Mouse (Mus musculus) heart, postnatal 25 days (tissue): ENCODE results near the gene Cep57l1. TPM values are rescaled to one million over a fixed set of nuclear protein-coding genes. Genes with fewer than 3 reads are reported as not detected.

Source experiments
- DNase-seq: peaks from one replicate; pipeline ENCODE4 v3.0.0; 2022; ENCODE audit warnings: low spot score
- intact Hi-C: fragments of 180-260 bp; cut with DNase I; formaldehyde crosslinking; loops from one replicate; pipeline ENCODE4 v1.15.1; 2025
- total RNA-seq, 2 experiments: library from RNA; stranded (reverse); gene quantifications; 2 replicates each; pipeline ENCODE4 v1.2.3; 2021

Cep57l1 gene
- total RNA-seq, 2 experiments from 2014 or later, result 2.3 to 3.4 TPM

DNA sequence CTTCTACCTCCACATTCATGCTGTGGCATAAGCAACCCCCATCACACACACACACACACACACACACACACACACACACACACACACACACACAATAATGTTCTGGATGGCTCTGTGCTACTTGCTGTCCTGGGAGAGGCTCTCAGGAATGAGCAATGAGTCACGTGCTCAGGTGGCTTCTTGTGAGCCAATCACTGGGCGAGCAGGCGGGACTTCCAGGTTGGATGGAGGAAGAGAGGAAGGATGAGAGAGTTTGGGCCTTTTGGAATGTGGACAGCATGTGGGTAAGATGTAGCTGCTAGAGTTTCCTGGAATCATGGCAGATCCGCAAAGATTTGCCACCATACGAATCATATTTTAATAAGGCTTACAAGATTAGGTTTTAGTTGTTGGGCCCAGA lies 52.4 kb downstream of the Cep57l1 start:
- intact Hi-C loops, result no loop called here
- DNase-seq, result no peak

DNA sequence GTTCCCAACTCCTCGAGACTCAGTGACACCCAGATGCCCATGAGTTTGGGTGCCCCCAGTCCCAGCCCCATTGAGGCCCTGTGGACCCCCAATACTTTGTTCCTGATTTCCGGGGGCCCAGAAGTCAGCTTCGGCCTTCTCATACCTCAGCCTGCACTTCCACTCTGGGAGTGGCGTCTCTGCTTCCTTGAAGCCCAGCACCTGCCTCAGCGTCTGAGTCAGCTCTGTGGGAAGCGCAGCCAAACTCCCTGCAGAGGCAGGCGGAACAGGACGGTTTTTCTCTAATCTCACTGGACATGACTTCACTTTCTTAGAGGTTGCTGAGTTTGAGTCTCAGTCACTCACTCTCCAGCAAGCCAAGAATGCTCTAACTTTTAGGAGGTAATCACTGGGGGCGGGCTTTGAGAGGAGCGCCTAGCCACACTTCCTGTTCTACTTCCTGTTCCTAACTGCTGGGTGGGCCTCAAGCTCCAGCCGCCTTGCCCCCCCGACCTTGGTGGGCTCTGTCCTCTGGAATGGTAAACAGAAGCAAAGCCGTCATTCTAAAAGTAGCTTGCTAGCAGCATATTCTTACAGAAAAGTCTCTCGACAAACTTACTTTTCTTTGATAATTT lies 57.7 kb downstream of the Cep57l1 start:
- intact Hi-C loops, result no loop called here
- no peak for DNase-seq

DNA sequence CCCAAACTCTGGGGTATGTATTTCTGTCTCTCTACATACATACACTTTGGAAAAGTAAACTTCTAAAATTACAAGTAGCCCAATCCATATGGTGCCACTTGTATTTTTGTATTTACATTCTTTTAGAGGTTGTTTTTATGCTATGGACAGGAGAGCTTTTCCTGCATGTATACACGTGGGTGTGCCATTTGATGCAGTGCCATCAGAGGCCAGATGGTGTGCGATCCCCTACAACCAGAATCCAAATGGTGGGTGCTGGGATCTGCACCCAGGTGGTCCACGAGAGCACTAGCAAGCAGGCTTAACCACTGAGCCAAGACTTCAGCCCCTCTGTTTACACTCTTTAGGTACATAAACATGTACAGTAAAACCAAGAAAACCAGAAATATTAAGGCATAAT lies 60.4 kb downstream of the Cep57l1 start:
- no peak for DNase-seq
- intact Hi-C loops, result no loop called here

DNA sequence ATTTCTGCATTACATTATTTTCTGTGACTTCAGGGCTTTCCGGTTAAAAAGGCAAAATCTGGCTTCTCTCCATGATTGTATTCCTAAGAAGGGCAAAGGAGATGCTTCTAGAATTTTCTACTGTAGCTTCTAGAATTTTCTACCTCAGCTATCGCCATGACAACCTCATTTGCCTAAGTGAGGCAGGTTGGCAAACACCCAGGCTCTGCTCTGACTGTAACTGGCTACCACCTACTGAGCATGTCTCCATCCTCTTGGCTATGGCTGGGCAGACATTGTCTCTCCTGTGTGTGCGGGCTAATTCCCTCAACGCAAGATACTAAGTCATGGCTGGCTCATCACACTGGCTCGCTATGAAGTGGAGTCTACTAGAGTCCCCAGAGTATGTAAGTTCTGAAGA lies 63.1 kb downstream of the Cep57l1 start:
- DNase-seq, result no peak
- intact Hi-C loops, result no loop called here

DNA sequence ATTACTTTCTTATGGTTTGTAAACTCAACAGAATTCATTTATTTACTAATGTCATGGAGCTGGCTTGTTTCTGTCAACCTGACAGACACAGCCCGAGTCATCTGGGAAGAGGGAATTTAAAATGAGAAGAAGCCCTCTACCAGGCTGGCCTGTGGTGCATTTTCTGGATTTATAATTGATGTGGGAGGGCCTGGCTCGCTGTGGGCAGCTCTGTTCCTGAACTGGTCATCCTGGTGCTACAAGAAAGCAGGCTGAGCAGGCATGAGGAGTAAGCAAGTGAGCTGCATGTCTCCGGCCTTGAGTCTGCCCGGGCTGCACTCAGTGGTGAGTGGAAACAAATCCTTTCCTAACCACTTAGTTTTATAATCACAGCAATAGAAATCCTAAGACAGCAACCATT lies 65.7 kb downstream of the Cep57l1 start:
- intact Hi-C loops, result no loop called here
- no peak for DNase-seq

DNA sequence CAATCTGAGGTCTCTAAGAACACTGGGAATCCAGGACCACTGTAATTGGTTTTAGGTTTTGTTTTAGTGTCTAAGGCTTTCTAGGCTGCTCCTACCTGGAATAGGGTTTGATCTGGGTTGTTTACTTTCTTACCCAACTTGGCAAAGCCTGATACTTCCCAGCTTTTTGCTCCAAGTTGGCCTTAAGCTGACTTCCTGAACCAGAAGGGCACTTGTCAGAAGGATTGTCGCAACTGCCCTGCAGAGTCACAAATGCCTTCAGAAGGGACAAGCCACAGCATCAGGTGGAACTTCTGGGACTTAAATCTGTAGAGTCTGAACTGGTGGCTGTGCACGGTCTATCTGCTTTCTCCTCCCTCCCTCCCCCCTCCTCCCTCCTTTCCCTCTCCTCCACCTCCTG lies 69.5 kb downstream of the Cep57l1 start:
- intact Hi-C loops, result no loop called here
- DNase-seq, result no peak

DNA sequence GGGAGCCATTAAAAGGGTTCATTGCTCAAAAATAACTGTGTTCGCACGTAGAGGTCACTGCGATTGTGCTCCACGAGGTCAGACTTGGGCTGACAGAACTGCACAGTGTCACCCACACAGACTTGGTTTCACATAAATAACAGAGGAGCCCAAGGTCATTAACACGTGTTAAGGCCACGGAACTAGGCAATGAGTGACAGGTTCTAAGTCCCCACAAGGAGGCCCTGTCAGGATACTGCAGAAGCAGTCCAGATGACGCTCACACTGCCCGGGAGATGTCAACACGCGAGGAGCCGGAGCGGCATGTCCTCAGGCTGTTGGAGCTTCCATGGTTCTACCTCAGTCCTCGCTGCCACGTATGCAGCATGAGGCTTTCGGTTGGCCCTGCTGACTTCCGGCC lies 72.4 kb downstream of the Cep57l1 start:
- intact Hi-C loops, result no loop called here
- DNase-seq, result no peak

DNA sequence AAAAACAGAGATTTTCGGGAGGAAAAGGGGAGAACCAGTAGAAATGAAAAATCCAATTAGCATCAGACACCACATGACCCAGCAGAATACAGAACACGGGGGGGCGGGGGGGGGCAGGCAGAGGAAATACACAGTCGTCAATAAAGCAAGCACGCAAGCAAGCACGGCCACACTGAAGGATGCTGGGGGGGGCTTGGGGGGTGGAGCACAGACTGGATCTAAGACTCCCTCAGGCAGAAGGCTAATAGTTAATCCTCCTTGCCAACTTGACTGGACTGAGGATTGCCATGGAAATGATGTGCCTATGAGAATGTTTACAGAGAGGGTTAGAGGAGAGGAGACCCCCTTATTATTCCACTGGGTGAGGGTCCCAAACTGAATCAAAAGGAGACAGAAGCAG lies 74.3 kb downstream of the Cep57l1 start:
- intact Hi-C loops, result no loop called here
- no peak for DNase-seq

DNA sequence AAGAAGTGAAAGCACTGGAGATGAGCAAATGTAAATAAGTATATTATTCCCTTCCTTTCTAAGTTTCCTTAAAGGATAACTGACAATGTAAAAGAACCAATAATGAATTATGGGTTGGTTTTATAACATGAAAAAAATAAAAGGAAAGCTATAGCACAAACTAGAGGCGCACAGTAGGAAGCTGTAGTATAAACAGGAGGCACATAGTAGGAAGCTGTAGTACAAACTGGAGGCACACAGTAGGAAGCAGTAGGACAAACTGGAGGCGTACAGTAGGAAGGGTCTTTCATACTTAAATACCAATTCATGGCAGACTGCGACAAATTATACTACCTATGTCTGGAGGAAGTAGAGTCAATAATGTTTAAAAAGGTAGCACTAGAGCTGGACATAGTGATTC lies 76.5 kb downstream of the Cep57l1 start:
- intact Hi-C loops, result no loop called here
- no peak for DNase-seq

DNA sequence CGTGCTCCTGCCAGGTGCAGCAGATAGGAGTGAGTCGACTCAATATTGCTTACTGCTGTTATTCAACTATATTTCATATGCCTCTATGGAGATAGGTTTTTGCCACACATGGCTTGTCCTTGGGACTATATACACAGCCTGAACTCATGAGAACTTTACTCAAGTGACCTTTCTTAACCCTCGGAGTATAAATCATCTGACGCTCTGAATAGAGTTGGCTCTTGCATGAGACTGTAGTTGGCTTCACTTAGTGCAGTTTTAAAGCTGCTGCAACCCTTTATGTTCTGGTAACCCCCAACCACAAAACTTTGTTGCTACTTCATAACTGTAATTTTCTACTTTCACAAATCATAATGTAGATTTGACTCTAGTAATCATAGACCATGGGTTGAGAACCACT lies 77.7 kb downstream of the Cep57l1 start:
- no peak for DNase-seq
- intact Hi-C loops, result no loop called here

DNA sequence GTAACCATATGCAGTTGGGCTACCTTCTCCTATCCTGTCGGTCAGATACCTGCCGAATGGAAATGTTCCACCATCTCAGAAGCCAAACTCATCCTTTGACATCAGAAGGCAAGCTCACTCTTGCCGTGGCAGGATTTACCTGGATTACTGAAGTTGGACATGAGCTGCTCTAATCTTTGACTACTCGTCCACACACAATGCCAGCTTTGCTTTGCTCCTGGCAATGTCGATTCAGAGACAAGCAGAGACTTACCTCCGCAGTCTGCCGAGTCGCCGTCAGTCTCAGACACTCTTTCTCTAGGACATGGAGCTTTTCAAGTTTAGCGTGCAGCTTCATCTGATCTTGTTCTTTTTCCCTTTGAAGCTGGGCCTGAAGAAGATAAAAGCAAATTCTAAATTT lies 78.9 kb downstream of the Cep57l1 start:
- intact Hi-C loops, result no loop called here
- no peak for DNase-seq

DNA sequence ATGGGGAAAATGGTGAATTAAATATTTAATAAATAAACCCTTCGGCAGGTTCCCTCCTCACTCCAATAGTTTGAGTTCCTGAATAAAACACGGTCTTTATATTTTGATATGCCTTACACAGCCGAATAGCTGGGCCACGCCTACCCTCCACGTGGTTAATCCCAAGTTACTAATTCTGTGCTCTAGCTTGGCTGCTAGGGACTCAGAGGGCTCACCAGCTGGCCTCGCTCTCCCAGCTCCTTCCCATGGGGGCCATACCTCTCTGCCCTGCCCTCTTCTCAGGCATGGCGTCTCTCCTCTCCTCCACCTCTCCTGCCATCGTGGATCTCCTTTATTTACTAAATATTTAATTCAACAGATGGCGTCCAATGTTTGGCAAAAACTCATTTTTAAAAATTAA lies 83.5 kb downstream of the Cep57l1 start:
- DNase-seq, result no peak
- intact Hi-C loops, result no loop called here

DNA sequence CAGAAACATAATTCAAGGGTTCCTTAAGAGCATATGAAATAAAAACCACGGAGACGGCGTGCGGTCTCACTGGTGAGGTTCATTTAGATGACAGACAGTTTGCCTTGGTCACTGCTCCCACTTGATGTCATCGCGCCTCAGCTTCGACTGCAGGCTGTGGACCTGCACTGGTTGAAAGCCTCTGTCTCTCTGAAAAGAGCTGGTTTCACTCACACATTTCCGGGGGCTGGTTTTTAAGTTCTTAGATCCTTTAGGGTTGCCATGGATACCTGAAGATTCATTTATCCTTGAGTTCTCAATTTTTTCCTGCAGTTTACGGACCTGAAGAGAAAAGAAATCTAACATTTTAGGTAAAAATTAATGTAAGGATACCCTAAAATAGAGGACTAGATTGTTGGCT lies 90.1 kb downstream of the Cep57l1 start:
- DNase-seq, result no peak
- intact Hi-C loops, result no loop called here

DNA sequence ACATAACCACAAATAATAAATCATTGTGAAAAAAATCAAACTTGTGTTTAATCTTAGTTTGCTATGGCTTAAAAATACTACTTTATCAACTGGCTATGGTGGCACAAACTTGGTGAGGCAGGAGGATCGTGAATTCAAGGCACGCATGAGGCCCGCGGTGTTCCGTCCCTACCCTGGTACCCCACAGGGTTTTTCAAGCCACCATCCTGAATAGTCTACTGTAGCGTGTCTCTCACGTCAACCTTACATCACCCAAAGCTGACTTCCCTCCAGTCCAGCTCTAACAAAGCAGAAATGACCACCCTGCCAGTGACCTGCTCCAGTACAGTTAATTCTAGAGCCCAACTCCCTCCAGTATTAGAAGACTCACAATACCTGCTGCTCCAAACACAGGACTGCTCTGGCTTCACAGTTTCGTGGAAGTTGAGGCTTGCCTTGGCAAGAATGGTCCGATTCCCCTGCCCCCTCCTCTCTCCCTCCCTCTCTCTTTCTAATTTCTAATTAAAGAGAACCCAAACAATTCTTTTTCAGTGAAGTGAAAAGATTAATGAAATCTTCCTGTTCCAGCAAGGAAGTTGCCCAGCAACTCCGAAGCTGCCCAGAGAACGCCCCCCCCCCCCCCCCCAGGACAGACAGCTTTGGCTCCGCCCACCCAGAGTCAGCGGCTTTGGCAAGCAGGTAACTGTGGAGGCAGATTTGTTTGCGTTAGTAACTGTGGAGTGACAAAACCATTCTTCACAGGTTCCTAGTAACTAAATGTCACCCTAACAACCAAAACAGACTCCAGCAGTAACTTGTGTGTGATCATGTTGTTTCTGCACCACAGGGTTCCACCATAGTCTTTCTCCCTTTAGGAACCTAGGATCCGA lies 93.4 kb downstream of the Cep57l1 start, which contains the start of gene Ccdc162:
Gene Ccdc162, minus strand, starts transcription at position 606 of the 869 bp plus-strand sequence.
- intact Hi-C loops, result no loop called here
- no peak for DNase-seq

DNA sequence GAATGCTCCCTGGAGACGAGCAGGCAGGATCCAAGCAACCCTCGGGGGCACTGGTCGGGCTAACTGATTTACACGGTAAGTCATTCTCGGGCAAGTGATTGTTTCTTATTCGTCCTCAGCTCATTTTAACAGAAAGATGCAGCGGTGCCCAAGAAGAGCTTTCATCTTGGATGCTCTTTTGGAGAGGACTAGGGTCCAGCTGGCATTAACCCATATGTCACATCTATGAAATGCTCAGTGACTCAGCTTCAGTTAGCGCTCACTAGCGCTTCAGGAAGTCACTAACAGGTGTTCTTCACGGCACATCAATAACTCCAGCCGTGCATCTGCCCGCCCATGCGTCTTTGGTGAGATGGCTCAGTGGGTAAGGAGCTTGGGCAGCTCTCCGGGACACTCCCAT lies 94.1 kb downstream of the Cep57l1 start:
- no peak for DNase-seq
- intact Hi-C loops, result no loop called here

DNA sequence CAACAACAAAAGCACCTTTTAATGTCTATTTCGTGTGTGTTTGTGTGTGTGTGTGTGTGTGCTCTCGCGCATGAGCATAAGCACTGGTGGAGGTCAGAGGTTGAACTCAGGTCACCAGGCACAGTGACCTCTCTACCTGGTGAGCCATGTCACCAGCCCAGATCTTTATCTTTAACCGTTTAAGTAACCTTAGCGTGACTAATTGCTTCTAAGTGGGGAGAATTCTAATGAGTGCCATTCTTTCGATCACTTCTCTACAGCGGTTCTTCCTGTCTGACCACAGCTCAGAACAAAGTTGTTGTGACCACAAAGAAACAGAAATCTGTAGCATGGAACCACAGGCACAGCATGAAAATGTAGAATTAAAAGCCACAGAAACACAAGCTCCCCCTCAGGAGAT lies 98.2 kb downstream of the Cep57l1 start:
- DNase-seq, result no peak
- intact Hi-C loops, result no loop called here

DNA sequence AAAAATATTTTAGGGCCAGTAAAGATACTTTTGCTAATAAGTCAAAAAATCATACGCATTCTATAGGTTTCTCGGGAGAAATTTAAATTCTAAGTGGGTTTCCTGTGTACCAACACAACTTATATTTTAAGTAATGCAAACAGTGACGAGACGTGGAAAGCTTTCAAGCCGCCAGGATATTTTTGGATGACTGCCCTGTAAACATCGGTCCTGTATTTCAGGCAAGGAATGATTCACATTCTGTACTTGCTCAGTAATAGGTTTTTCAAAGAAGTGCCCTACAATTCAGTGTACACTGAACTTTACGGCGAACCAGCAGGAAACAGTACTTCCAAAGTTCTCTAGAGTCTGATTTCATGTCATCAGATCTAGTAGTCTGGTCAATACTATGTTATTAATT lies 98.9 kb downstream of the Cep57l1 start:
- no peak for DNase-seq
- intact Hi-C loops, result no loop called here

DNA sequence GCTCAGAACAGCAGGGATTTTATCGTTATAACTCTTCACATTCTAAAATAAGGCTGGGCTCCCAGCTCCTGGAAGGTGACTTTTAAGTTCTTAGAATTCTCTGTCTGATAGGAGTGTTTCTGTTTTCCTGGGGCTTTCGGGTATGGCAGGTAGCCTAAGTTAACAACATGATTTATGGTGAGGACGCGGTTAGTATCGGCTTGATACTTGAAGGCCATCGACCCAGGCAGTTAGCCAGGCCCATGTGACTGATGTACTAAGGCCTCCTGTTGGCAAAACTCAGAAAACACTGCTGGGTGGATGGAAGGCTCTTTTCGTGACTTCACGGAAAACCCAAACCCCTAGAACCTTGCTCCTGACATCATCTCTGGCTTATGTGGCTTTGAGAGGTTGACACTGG lies 100.3 kb downstream of the Cep57l1 start:
- intact Hi-C loops, result no loop called here
- DNase-seq, result no peak

DNA sequence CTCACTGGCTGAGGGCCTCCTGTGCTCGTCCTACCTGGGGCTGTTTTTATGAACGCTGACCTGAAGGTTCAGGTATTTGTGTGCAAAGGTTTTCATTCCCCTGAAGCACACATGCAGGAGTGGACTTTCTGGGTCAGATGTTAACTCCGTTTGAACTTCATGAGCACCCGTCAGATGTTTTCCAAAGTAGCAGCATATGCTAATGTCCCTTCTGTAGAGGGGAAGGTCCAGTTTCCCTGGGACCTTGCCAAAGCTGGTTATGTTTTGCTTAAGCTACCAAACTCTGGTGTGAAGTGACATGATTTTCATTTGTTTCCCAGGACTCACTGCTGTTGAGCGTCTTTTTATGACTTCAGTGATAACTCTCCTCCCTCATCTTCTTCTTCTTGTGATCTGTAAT lies 110.0 kb downstream of the Cep57l1 start:
- DNase-seq, result no peak
- intact Hi-C loops, result loop anchor here (10.0 kb wide), 1 partner anchor 265 kb away; no protein-coding TSS in a partner anchor

DNA sequence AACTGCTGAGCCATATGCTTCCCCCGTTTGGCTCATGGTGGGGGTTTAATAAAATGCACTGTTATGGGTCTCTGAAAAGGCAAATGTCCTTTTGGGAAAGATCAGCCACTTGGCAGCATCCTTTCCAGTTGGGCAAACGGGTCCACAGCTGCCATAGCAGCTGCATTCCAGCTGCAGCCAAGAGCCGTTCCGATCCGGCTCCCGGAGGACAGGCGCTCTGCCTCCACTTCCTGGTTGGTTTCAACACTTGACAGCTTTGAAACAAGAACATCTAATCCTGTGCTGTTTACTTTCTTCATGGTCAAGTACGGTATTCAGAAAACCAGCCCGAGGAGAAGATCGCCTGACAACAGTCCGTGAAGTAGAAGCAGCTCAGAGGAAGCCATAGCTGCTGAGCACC lies 112.6 kb downstream of the Cep57l1 start:
- DNase-seq, result no peak
- intact Hi-C loops, result loop anchor here (10.0 kb wide), 1 partner anchor 268 kb away; no protein-coding TSS in a partner anchor

DNA sequence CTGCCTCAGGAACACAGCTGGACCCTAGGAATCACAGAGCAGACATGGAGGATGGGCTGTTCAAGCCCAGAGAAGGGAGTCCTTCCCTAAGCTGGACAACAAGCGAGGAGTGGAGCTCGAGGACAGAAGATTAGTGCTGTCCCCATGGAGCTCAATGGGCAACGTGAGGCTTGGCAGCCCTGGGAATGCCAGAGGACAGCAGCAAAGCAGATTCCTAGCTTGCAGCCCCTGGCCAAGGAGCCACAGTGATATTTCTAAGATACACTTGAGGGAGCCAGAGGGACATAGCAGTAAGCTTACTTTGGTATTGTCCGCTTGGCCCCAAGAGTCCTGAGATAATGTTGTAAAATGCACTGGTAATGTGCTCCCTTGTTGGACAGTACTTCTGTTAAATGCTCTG lies 118.7 kb downstream of the Cep57l1 start:
- intact Hi-C loops, result loop anchor here (5.0 to 10.0 kb wide), 2 partner anchors 274 to 606 kb away; no protein-coding TSS in a partner anchor
- DNase-seq, result no peak
